Mouse (Mus musculus) cortical plate, adult 2 months (tissue): Measurements from ENCODE around the gene Uhmk1.

ENCODE experiments used
- CTCF ChIP-seq: fragments of 200-500 bp; IDR thresholded peaks from 2 replicates; pipeline ENCODE4 v1.5.1; 2011; ENCODE audit warnings: mild to moderate bottlenecking, control low read depth, low read length; ENCODE audit not compliant: insufficient read depth; ENCODE audit errors: extremely low read depth
- POLR2A ChIP-seq: fragments of 200-500 bp; IDR thresholded peaks from 2 replicates; pipeline ENCODE4 v1.6.1; 2011; ENCODE audit warnings: mild to moderate bottlenecking, low read length, control low read depth; ENCODE audit not compliant: insufficient read depth; ENCODE audit errors: extremely low read depth

DNA sequence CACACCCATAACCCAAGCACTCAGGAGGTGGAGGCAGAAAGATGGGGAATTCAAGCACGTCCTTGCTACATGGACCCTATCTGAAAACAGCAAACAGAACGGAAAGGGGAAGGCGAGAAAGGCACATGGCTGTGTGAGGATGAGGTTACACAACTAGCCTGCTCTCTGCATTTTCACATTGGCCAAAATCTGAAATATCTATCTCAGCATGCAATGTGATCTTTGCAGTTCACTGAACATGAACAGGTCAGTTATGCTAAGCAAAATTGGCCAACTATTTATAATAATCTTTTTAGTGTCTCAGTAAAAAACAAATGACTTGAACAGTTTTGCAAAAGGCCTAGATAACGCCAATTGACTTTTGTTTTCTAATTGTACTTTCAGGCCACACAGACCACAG lies 65.4 kb downstream of the Uhmk1 start:
- TF ChIP-seq POLR2A: no peak
- no peak for TF ChIP-seq CTCF
